Mouse (Mus musculus): ENCODE measurements around the gene Atp1b2.
"Not testable (repeated sequence)": the region's sequence is repeated elsewhere in the genome, so short reads cannot be mapped to it uniquely, and the experiment has no call there.

Gene Atp1b2

GRCm38 (mm10) chr11:69605726-69606490, at the start of gene Atp1b2:
TSS of gene Atp1b2 (minus strand) at chr11:69605942.
- peak; percentile 75 for DNase-seq (ENCODE audit: low read depth, low spot score)

- no peak for DNase-seq (ENCODE audit: low read depth, low spot score)
These were observed 49.0 kb upstream of the Atp1b2 start for GRCm38 (mm10) chr11:69654760-69655159.

GRCm38 (mm10) chr11:69653399-69653798, 47.7 kb upstream of the Atp1b2 start:
- no peak for DNase-seq (ENCODE audit: low read depth, low spot score)

- DNase-seq (ENCODE audit: low read depth, low spot score): no peak
These were observed 40.1 kb upstream of the Atp1b2 start for GRCm38 (mm10) chr11:69645860-69646259.

GRCm38 (mm10) chr11:69635471-69635870, 29.7 kb upstream of the Atp1b2 start:
- DNase-seq (ENCODE audit: low read depth, low spot score): no peak

GRCm38 (mm10) chr11:69633128-69633866, 27.6 kb upstream of the Atp1b2 start:
- DNase-seq (ENCODE audit: low read depth, low spot score): no peak

GRCm38 (mm10) chr11:69632284-69633089, 26.7 kb upstream of the Atp1b2 start, which contains the start of gene Fxr2:
TSS of gene Fxr2 (plus strand) at chr11:69632990.
- DNase-seq (ENCODE audit: low read depth, low spot score): peak; percentile 99

GRCm38 (mm10) chr11:69629802-69630201, 24.1 kb upstream of the Atp1b2 start:
- peak; percentile 62 for DNase-seq (ENCODE audit: low read depth, low spot score)

GRCm38 (mm10) chr11:69628286-69628685, 22.5 kb upstream of the Atp1b2 start:
- DNase-seq (ENCODE audit: low read depth, low spot score): peak; percentile 76

- not testable (repeated sequence) for DNase-seq (ENCODE audit: low read depth, low spot score)
These were observed 18.6 kb upstream of the Atp1b2 start for GRCm38 (mm10) chr11:69624339-69624738.

GRCm38 (mm10) chr11:69623006-69623405, 17.3 kb upstream of the Atp1b2 start:
- DNase-seq (ENCODE audit: low read depth, low spot score): no peak

GRCm38 (mm10) chr11:69622406-69622805, 16.7 kb upstream of the Atp1b2 start:
- no peak for DNase-seq (ENCODE audit: low read depth, low spot score)

- DNase-seq (ENCODE audit: low read depth, low spot score): no peak
These were observed 16.0 kb upstream of the Atp1b2 start, which contains the start of gene Sat2 for GRCm38 (mm10) chr11:69621571-69622268. TSS of gene Sat2 (plus strand) at chr11:69622024.

GRCm38 (mm10) chr11:69620394-69621081, 14.8 kb upstream of the Atp1b2 start:
- no peak for DNase-seq (ENCODE audit: low read depth, low spot score)

- no peak for DNase-seq (ENCODE audit: low read depth, low spot score)
These were observed 12.1 kb upstream of the Atp1b2 start, which contains the start of gene Shbg for GRCm38 (mm10) chr11:69617805-69618204. TSS of gene Shbg (minus strand) at chr11:69617905.

- no peak for DNase-seq (ENCODE audit: low read depth, low spot score)
These were observed 11.0 kb upstream of the Atp1b2 start for GRCm38 (mm10) chr11:69616781-69617180.

- not testable (repeated sequence) for DNase-seq (ENCODE audit: low read depth, low spot score)
These were observed 8.5 kb upstream of the Atp1b2 start for GRCm38 (mm10) chr11:69614257-69614588.

- peak; percentile 66 for DNase-seq (ENCODE audit: low read depth, low spot score)
These were observed 8.0 kb upstream of the Atp1b2 start for GRCm38 (mm10) chr11:69613553-69614256.

- no peak for DNase-seq (ENCODE audit: low read depth, low spot score)
These were observed 5.2 kb upstream of the Atp1b2 start for GRCm38 (mm10) chr11:69610899-69611298.

GRCm38 (mm10) chr11:69609416-69609815, 3.7 kb upstream of the Atp1b2 start:
- no peak for DNase-seq (ENCODE audit: low read depth, low spot score)
